Mouse (Mus musculus): ENCODE data around the gene Ms4a4b.

Gene Ms4a4b

DNA sequence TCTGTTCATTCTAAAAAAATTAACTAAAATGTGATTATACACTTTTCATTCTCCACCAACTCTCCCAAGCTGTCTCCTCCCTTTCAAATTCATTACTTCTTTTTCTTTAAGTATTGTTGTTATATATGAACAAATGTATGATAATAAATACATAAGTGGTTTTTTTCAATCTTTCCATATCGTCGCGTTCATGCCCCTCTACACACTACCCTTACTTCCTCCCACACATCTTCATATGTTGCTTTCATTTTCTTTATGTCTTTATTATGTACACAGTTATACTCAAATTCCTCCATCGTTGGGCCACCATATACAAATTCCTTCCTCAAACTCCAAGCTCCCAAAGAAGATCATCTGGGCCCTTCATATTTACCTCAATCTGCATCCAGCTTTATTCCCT lies 58.0 kb downstream of the Ms4a4b start:
- H3K36me3 ChIP-seq (ENCODE audit: control insufficient read depth, insufficient read depth, low read length, poor library complexity, severe bottlenecking): peaks cover 8% of the 10 kb centered on the region; the same call in 1 of the 2 replicates
- DNase-seq (ENCODE audit: low read depth, low spot score): peak; percentile 59
- H3K27me3 ChIP-seq (ENCODE audit: control insufficient read depth, insufficient read depth, low read length, poor library complexity, severe bottlenecking): no peaks in the 10 kb centered on the region

DNA sequence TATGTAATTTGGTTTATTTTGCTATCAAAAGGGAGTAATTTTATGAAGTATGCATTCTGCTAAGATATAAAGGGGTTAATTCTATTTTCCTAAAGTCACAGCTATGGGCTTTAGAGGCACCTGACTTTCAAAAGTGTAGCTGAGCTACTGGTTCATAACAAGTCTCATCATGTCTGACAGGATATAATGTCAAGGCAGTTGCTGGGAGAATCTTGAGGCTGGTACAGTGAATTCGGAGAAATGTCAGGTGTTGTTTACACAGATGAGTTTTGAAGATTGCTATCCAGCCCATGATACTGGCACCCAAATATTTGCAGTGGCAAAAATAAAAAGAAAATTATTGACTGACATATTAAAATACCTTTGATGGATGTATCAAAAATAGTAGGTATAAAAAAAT lies 61.5 kb downstream of the Ms4a4b start:
- H3K27me3 ChIP-seq (ENCODE audit: control insufficient read depth, insufficient read depth, low read length, poor library complexity, severe bottlenecking): no peaks in the 10 kb centered on the region
- peaks cover 6% of the 10 kb centered on the region; the same call in 1 of the 2 replicates for H3K36me3 ChIP-seq (ENCODE audit: control insufficient read depth, insufficient read depth, low read length, poor library complexity, severe bottlenecking)
- no peak for DNase-seq (ENCODE audit: low read depth, low spot score)

DNA sequence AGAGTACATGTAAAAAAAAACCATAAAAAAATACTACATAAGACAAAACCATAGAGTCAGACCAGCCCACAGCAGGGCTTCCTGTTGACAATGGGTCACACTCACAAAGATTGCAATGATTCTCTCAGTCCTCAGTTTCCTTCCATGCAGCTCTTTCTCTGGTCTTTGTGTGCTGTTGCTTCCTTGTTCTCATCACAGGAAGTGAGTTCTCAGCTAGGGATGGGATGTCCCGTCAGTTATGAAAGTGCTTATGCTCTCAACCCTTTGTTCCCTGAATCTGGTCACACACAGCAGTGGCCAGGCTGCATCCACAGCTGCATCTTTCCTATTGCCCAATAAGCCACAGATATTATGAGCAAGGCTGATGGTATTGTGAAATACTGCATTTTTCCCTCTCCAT lies 70.1 kb downstream of the Ms4a4b start:
- Histone ChIP-seq H3K36me3 (ENCODE audit: control insufficient read depth, insufficient read depth, low read length, poor library complexity, severe bottlenecking) (peaks cover 3% of the 10 kb centered on the region; the same call in 1 of the 2 replicates), H3K27me3 (ENCODE audit: control insufficient read depth, insufficient read depth, low read length, poor library complexity, severe bottlenecking) (no peaks in the 10 kb centered on the region)
- no peak for DNase-seq (ENCODE audit: low read depth, low spot score)

DNA sequence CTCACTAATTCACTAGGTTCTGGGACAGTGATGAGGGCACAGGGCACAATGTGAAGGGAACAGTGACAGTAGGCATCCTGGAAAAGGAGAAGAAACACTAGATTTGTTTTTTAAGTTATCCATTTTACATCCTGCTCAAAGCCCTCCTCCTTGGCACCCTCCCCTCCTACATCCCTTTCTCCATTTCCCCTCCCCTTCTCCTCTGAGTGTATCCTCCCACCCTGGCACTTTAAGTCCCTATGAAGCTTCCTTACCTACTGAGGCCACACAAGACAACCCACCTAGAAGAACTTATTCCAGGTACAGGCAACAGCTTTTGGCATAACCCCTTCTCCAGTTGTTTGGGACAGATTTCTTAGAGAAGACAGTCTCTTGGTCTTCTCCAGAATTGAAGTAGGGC lies 72.9 kb downstream of the Ms4a4b start, which contains the start of gene Ms4a6b:
TSS of gene Ms4a6b (plus strand) at position 267 of the 400 bp plus-strand sequence.
- H3K36me3 ChIP-seq (ENCODE audit: control insufficient read depth, insufficient read depth, low read length, poor library complexity, severe bottlenecking): 0 out of 2 replicates have a peak, but pooled peaks cover 2% of the 10 kb centered on the region
- no peaks in the 10 kb centered on the region for H3K27me3 ChIP-seq (ENCODE audit: control insufficient read depth, insufficient read depth, low read length, poor library complexity, severe bottlenecking)
- no peak for DNase-seq (ENCODE audit: low read depth, low spot score)

All from splenic B cell, adult 2 months (primary cell).